Mouse (Mus musculus) ES-E14 (cell line): Measurements from ENCODE around the gene Reep3.

Source experiments
- CHD2 ChIP-seq: IDR thresholded peaks from 2 replicates; pipeline ENCODE4 v1.6.1; 2014; ENCODE audit warnings: mild to moderate bottlenecking, low read depth, low read length, inconsistent platforms
- HCFC1 ChIP-seq: IDR thresholded peaks from 2 replicates; pipeline ENCODE4 v1.6.1; 2012; ENCODE audit warnings: low read length, inconsistent platforms, borderline replicate concordance; ENCODE audit not compliant: insufficient read depth
- ZC3H11A ChIP-seq: IDR thresholded peaks from 2 replicates; pipeline ENCODE4 v1.6.1; 2012; ENCODE audit warnings: low read depth, mild to moderate bottlenecking, inconsistent platforms, low read length, borderline replicate concordance
- ZNF384 ChIP-seq: IDR thresholded peaks from 2 replicates; pipeline ENCODE4 v1.6.1; 2012; ENCODE audit warnings: low read depth, low read length, inconsistent platforms

DNA sequence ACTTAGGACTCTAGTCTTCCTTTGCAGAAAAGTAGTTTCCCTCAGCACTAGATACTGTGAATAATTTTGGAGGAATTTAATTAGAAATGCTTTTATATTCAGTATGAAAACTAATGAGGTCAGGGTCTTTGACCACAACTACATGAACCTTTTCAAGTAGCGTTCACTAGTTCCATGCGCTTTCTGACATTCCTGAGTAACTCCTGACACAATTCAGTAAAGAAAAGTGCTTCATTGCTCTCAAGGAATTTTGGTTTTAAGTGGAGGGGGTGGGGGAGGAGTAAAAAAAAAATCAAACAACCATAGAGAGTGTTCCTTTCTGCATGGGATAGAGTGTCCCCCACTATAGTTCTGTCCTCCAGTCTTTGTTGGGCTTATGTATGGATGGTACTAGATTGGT is 23.9 kb upstream of the Reep3 start:
- TF ChIP-seq HCFC1 (no peak), ZNF384 (no peak), CHD2 (no peak), ZC3H11A (no peak)
